Mouse (Mus musculus): ENCODE data around the gene Eif2d. TPM values are rescaled to one million over a fixed set of nuclear protein-coding genes. Genes with fewer than 3 reads are reported as not detected.

Eif2d gene
- total and polyA plus RNA-seq, 3 experiments: 25.8 to 37.1 (median 34.7) TPM

GRCm38 (mm10) chr1:131115932-131116331 lies 37.0 kb upstream of the Eif2d start:
- WGBS: 8% methylated on average over 6 of the region's 6 CpGs
- Histone ChIP-seq H3K4me3 (no peak overlapping the region), H3K9ac (ENCODE audit: low read depth, low read length) (no peak overlapping the region), H3K36me3 (ENCODE audit: control insufficient read depth, insufficient read depth, low read length) (peaks cover 2% of the 10 kb centered on the region; the same call in 1 of the 2 replicates), H3K79me2 (replicated peaks; ENCODE audit: control insufficient read depth, insufficient read depth, low read length) (no peaks in the 10 kb centered on the region), H3K27ac (peak overlapping the region; percentile 58), H3K27me3 (ENCODE audit: control insufficient read depth, insufficient read depth, low read length) (no peaks in the 10 kb centered on the region), H3K4me1 (ENCODE audit: control insufficient read depth, insufficient read depth, low read length) (peaks cover 6% of the 10 kb centered on the region)
- TF ChIP-seq POLR2A (IDR thresholded peaks at IDR 0.05; ENCODE audit: insufficient read depth, low read depth, low read length) (no peak), EP300 (IDR thresholded peaks at IDR 0.05; ENCODE audit: insufficient read depth, low read depth, low read length) (peak; percentile 68; the same call in 1 of the 2 replicates), CTCF (IDR thresholded peaks at IDR 0.05) (peak; percentile 73)
- DNase-seq: peak; percentile 59 to 65
- intact Hi-C loops (cut with DNase I): loop anchor here (1.0 to 5.0 kb wide), 5 partner anchors 22 to 145 kb away; partner anchors contain the start of genes Dyrk3 and Rassf5

GRCm38 (mm10) chr1:131116430-131117011 lies 36.5 kb upstream of the Eif2d start:
- Histone ChIP-seq H3K4me1 (ENCODE audit: control insufficient read depth, insufficient read depth, low read length) (peaks cover 4% of the 10 kb centered on the region; the same call in 1 of the 2 replicates), H3K4me3 (no peak overlapping the region), H3K9ac (ENCODE audit: low read depth, low read length) (peak overlapping the region; percentile 63), H3K36me3 (ENCODE audit: control insufficient read depth, insufficient read depth, low read length) (peaks cover 2% of the 10 kb centered on the region; the same call in 1 of the 2 replicates), H3K27me3 (ENCODE audit: control insufficient read depth, insufficient read depth, low read length) (no peaks in the 10 kb centered on the region), H3K27ac (peak overlapping the region; percentile 84), H3K79me2 (replicated peaks; ENCODE audit: control insufficient read depth, insufficient read depth, low read length) (no peaks in the 10 kb centered on the region)
- TF ChIP-seq EP300 (IDR thresholded peaks at IDR 0.05; ENCODE audit: insufficient read depth, low read depth, low read length) (no peak), POLR2A (IDR thresholded peaks at IDR 0.05; ENCODE audit: insufficient read depth, low read depth, low read length) (no peak), CTCF (IDR thresholded peaks at IDR 0.05) (no peak)
- 27% methylated on average over 13 of the region's 13 CpGs for WGBS
- intact Hi-C loops (cut with DNase I): loop anchor here (1.0 to 5.0 kb wide), 5 partner anchors 22 to 145 kb away; partner anchors contain the start of genes Dyrk3 and Rassf5
- peak; percentile 64 to 72 for DNase-seq

GRCm38 (mm10) chr1:131118530-131118929 lies 34.5 kb upstream of the Eif2d start:
- Histone ChIP-seq H3K4me1 (ENCODE audit: control insufficient read depth, insufficient read depth, low read length) (peaks cover 2% of the 10 kb centered on the region; the same call in 1 of the 2 replicates), H3K4me3 (no peak overlapping the region), H3K27ac (no peak overlapping the region), H3K9ac (ENCODE audit: low read depth, low read length) (no peak overlapping the region), H3K79me2 (replicated peaks; ENCODE audit: control insufficient read depth, insufficient read depth, low read length) (no peaks in the 10 kb centered on the region), H3K27me3 (ENCODE audit: control insufficient read depth, insufficient read depth, low read length) (no peaks in the 10 kb centered on the region), H3K36me3 (ENCODE audit: control insufficient read depth, insufficient read depth, low read length) (no peaks in the 10 kb centered on the region)
- no peak for DNase-seq
- WGBS: 42% methylated on average over 10 of the region's 10 CpGs
- TF ChIP-seq POLR2A (IDR thresholded peaks at IDR 0.05; ENCODE audit: insufficient read depth, low read depth, low read length): no peak
- no peak for TF ChIP-seq EP300 (IDR thresholded peaks at IDR 0.05; ENCODE audit: insufficient read depth, low read depth, low read length)
- no peak for TF ChIP-seq CTCF (IDR thresholded peaks at IDR 0.05)
- intact Hi-C loops (cut with DNase I): loop anchor here (5.0 kb wide), 2 partner anchors 89 to 129 kb away; partner anchors contain the start of gene Rassf5

- Histone ChIP-seq H3K27ac (no peak overlapping the region), H3K4me3 (no peak overlapping the region), H3K9ac (ENCODE audit: low read depth, low read length) (no peak overlapping the region), H3K79me2 (replicated peaks; ENCODE audit: control insufficient read depth, insufficient read depth, low read length) (no peaks in the 10 kb centered on the region), H3K36me3 (ENCODE audit: control insufficient read depth, insufficient read depth, low read length) (no peaks in the 10 kb centered on the region), H3K27me3 (ENCODE audit: control insufficient read depth, insufficient read depth, low read length) (no peaks in the 10 kb centered on the region), H3K4me1 (ENCODE audit: control insufficient read depth, insufficient read depth, low read length) (peaks cover 2% of the 10 kb centered on the region; the same call in 1 of the 2 replicates)
- TF ChIP-seq EP300 (IDR thresholded peaks at IDR 0.05; ENCODE audit: insufficient read depth, low read depth, low read length): no peak
- TF ChIP-seq POLR2A (IDR thresholded peaks at IDR 0.05; ENCODE audit: insufficient read depth, low read depth, low read length): no peak
- TF ChIP-seq CTCF (IDR thresholded peaks at IDR 0.05): peak; percentile 65
- intact Hi-C loops (cut with DNase I): loop anchor here (1.0 to 5.0 kb wide), 3 partner anchors 35 to 128 kb away; partner anchors contain the start of gene Rassf5
- WGBS: 64% methylated on average over 2 of the region's 2 CpGs
- DNase-seq: peak in 1 of 2 experiments; percentile 41
Measured at GRCm38 (mm10) chr1:131119026-131119425, 34.0 kb upstream of the Eif2d start.

GRCm38 (mm10) chr1:131121987-131122386 lies 31.0 kb upstream of the Eif2d start:
- TF ChIP-seq POLR2A (IDR thresholded peaks at IDR 0.05; ENCODE audit: insufficient read depth, low read depth, low read length) (no peak), CTCF (IDR thresholded peaks at IDR 0.05) (peak; percentile 60), EP300 (IDR thresholded peaks at IDR 0.05; ENCODE audit: insufficient read depth, low read depth, low read length) (no peak)
- Histone ChIP-seq H3K4me3 (no peak overlapping the region), H3K4me1 (ENCODE audit: control insufficient read depth, insufficient read depth, low read length) (peaks cover 1% of the 10 kb centered on the region; the same call in 1 of the 2 replicates), H3K79me2 (replicated peaks; ENCODE audit: control insufficient read depth, insufficient read depth, low read length) (no peaks in the 10 kb centered on the region), H3K27ac (no peak overlapping the region), H3K27me3 (ENCODE audit: control insufficient read depth, insufficient read depth, low read length) (no peaks in the 10 kb centered on the region), H3K36me3 (ENCODE audit: control insufficient read depth, insufficient read depth, low read length) (no peaks in the 10 kb centered on the region), H3K9ac (ENCODE audit: low read depth, low read length) (no peak overlapping the region)
- intact Hi-C loops (cut with DNase I): no loop called here
- no peak for DNase-seq
- WGBS: 50% methylated on average over 3 of the region's 3 CpGs

All from heart, adult 2 months (tissue).